Mouse (Mus musculus): ENCODE measurements around the gene Flrt1. TPM values are rescaled to one million over a fixed set of nuclear protein-coding genes. Genes with fewer than 3 reads are reported as not detected.
"Not testable (repeated sequence)": the region's sequence is repeated elsewhere in the genome, so short reads cannot be mapped to it uniquely, and the experiment has no call there.

Gene Flrt1
- total RNA-seq, 2 experiments from 2014 or later: 35.3 to 38.0 TPM

GRCm38 (mm10) chr19:7075336-7075735, 30.2 kb downstream of the Flrt1 start:
- intact Hi-C loops (cut with DNase I); DNase-seq (ENCODE audit: low spot score in 2 of 2): not testable (repeated sequence)

GRCm38 (mm10) chr19:7073997-7074781, 31.3 kb downstream of the Flrt1 start:
- DNase-seq (ENCODE audit: low spot score in 2 of 2): no peak
- intact Hi-C loops (cut with DNase I): no loop called here

- intact Hi-C loops (cut with DNase I): no loop called here
- no peak for DNase-seq (ENCODE audit: low spot score in 2 of 2)
These were observed 33.3 kb downstream of the Flrt1 start for GRCm38 (mm10) chr19:7072221-7072620.

- intact Hi-C loops (cut with DNase I): no loop called here
- no peak for DNase-seq (ENCODE audit: low spot score in 2 of 2)
These were observed 34.8 kb downstream of the Flrt1 start for GRCm38 (mm10) chr19:7070775-7071174.

GRCm38 (mm10) chr19:7069781-7070763, 35.5 kb downstream of the Flrt1 start:
- intact Hi-C loops (cut with DNase I): loop anchor here (2.0 kb wide), 1 partner anchor 91 kb away; no protein-coding TSS in a partner anchor
- no peak for DNase-seq (ENCODE audit: low spot score in 2 of 2)

GRCm38 (mm10) chr19:7068661-7069531, 36.6 kb downstream of the Flrt1 start:
- no peak for DNase-seq (ENCODE audit: low spot score in 2 of 2)
- intact Hi-C loops (cut with DNase I): loop anchor here (1.0 to 2.0 kb wide), 2 partner anchors 92 to 127 kb away; no protein-coding TSS in a partner anchor

GRCm38 (mm10) chr19:7068136-7068535, 37.4 kb downstream of the Flrt1 start:
- intact Hi-C loops (cut with DNase I): loop anchor here (1.0 to 2.0 kb wide), 2 partner anchors 93 to 128 kb away; no protein-coding TSS in a partner anchor
- peak; percentile 72 to 74 for DNase-seq (ENCODE audit: low spot score in 2 of 2)

- intact Hi-C loops (cut with DNase I): loop anchor here (1.0 to 2.0 kb wide), 2 partner anchors 93 to 129 kb away; no protein-coding TSS in a partner anchor
- no peak for DNase-seq (ENCODE audit: low spot score in 2 of 2)
These were observed 38.0 kb downstream of the Flrt1 start for GRCm38 (mm10) chr19:7067344-7068050.

- intact Hi-C loops (cut with DNase I): no loop called here
- DNase-seq (ENCODE audit: low spot score in 2 of 2): no peak
These were observed 38.6 kb downstream of the Flrt1 start for GRCm38 (mm10) chr19:7066828-7067342.

GRCm38 (mm10) chr19:7066034-7066827, 39.3 kb downstream of the Flrt1 start:
- no peak for DNase-seq (ENCODE audit: low spot score in 2 of 2)
- intact Hi-C loops (cut with DNase I): no loop called here

GRCm38 (mm10) chr19:7064571-7064970, 41.0 kb downstream of the Flrt1 start:
- peak; percentile 83 to 87 for DNase-seq (ENCODE audit: low spot score in 2 of 2)
- intact Hi-C loops (cut with DNase I): no loop called here

- intact Hi-C loops (cut with DNase I): no loop called here
- no peak for DNase-seq (ENCODE audit: low spot score in 2 of 2)
These were observed 42.6 kb downstream of the Flrt1 start for GRCm38 (mm10) chr19:7062916-7063315.

- intact Hi-C loops (cut with DNase I): no loop called here
- DNase-seq (ENCODE audit: low spot score in 2 of 2): no peak
These were observed 43.4 kb downstream of the Flrt1 start for GRCm38 (mm10) chr19:7062110-7062509.

GRCm38 (mm10) chr19:7058541-7058940, 47.0 kb downstream of the Flrt1 start:
- no peak for DNase-seq (ENCODE audit: low spot score in 2 of 2)
- intact Hi-C loops (cut with DNase I): loop anchor here (10.0 kb wide), 2 partner anchors 286 to 356 kb away; partner anchors contain the start of genes 2700081O15Rik and Mark2

- intact Hi-C loops (cut with DNase I): loop anchor here (10.0 kb wide), 2 partner anchors 287 to 357 kb away; partner anchors contain the start of genes 2700081O15Rik and Mark2
- DNase-seq (ENCODE audit: low spot score in 2 of 2): peak; percentile 63 to 77
These were observed 47.8 kb downstream of the Flrt1 start for GRCm38 (mm10) chr19:7057722-7058207.

- DNase-seq (ENCODE audit: low spot score in 2 of 2): peak in 1 of 2 experiments; percentile 24
- intact Hi-C loops (cut with DNase I): loop anchor here (10.0 kb wide), 2 partner anchors 288 to 358 kb away; partner anchors contain the start of genes 2700081O15Rik and Mark2
These were observed 48.3 kb downstream of the Flrt1 start for GRCm38 (mm10) chr19:7057126-7057721.

All from left cerebral cortex, postnatal 25 days (tissue).